Mouse (Mus musculus): ENCODE data around the gene Inafm2.

GRCm38 (mm10) chr2:118779065-118779464 is 33.5 kb downstream of the Inafm2 start:
- TF ChIP-seq CTCF (IDR thresholded peaks at IDR 0.05; ENCODE audit: low read depth, low read length) (no peak), POLR2A (IDR thresholded peaks at IDR 0.05; ENCODE audit: insufficient read depth, low read length) (no peak), EP300 (IDR thresholded peaks at IDR 0.05; ENCODE audit: insufficient read depth, low read depth, low read length) (no peak)

Data from ES-Bruce4 (cell line).